Mouse (Mus musculus) ovary, postnatal 10 days (tissue): Measurements from ENCODE around the gene Mycbp2.

Experiments used
- DNase-seq: peaks from one replicate; pipeline ENCODE4 v3.0.0; 2022; ENCODE audit warnings: low spot score

Gene Mycbp2

DNA sequence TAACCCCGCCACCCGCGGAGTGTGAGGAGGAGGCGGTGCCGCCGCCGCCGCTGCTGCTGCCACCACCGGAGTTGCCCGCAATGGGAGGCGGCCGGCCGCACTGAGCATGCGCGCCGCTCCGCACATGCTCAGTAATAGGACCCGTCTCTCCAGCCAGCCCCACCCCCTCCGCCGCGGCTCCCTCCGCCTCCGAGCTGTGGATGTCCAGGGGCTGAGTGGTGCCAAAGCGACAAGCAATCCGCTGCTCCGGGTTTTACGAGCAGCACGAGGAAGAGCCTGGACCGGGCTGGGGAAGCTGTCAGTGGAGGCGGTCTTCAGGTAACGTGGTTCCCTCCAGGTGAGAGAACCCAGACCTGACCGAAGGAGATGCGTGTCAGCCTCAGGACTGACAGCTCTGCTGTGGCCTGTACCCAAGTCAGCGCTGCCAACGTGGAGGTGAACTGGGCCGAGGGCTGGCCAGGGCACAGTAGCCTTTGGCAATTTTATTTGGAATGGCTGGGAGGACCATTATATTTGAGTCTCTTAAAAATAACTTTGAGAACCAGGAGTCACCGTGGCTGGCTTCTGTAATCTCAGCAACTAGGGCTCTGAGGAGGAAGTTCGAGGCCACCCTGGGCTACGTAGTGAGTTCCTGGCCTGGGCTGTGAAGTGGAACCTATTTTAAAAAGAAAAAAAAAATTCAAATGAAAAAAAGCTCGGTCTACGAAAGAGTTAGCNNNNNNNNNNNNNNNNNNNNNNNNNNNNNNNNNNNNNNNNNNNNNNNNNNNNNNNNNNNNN lies at the start of gene Mycbp2:
Gene Mycbp2, minus strand, starts transcription at position 86 of the 777 bp plus-strand sequence.
- peak; percentile 97 for DNase-seq

DNA sequence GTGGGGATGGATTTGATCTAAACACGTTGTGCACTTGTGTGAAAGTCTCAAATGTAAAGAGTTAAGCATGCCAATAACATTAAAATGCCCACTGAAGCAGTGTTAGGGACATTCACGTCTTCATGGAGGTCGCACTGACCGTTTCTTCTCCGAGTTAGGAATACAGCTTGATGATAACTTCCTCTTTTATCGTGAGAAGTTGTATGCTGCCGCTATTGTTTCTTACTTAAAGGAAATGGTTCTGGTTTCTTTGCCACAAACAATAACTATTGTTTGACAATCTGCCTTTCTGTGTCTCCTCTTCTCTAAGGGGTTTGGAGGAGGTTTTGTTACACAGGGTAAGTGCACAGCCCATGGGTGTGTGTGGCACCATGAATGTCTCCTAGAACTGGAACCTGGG lies 45.8 kb upstream of the Mycbp2 start:
- no peak for DNase-seq

DNA sequence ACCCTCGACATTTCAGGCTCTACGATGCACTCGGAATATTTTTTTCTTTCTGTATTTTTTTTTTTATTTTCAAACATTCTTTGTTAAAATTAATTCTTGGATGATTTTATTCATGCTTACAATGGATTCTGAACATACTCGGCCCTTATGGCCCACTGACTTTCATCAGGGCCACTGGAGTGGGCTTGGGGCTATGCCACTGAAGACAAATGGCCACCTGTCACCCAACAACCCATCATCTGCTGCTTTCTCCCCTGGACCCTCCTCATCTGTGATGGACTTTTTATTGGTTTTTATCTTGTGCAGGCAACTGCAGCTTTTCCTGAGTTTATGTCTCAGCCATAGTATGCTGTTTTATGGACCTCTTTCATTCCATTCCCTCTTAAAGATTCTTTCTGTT lies 40.8 kb upstream of the Mycbp2 start:
- DNase-seq = no peak

DNA sequence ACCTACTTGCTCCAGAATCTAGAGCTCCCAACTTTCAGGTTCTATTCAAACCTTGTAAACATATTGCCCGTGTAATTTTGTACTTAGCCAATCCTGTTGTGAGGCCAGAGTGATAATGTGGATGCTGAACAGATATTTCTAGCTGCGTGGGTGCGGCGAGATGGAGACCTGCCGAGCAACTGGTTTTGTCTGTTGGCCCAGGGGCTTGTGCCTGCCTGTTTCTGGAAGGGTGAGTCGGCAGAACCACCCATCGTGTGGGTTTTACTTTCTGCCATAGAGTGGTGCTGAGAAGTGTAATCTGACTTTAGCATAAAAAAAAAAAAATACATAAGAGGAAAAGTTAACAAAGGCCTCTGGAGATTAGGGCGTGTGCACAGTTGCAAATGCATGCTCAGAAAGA lies 40.3 kb upstream of the Mycbp2 start:
- no peak for DNase-seq

DNA sequence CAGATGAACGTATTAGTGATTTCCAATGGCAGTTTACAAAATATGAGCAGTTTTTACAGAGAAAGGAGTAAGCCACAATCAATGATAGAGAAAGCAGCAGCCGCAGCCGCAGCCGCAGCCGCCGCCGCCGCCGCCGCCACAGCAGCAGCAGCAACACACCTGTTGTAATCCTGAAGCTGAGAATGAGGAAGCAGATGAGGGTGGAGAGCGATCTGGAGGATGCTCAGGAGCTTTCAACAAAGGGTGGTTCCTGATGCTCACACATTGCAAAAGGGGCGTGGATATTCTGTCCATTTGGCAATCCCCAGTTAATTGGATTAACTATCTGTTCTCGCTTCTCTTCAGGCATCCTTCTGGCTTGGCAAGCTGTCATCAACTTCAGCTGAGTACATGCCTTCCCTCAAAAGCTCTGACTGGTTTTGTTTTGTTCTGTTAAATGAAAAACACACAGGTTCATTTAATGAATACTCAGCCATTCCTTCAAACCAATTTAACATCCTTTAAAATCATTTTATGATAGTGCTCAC lies 38.5 kb upstream of the Mycbp2 start:
- DNase-seq = no peak

DNA sequence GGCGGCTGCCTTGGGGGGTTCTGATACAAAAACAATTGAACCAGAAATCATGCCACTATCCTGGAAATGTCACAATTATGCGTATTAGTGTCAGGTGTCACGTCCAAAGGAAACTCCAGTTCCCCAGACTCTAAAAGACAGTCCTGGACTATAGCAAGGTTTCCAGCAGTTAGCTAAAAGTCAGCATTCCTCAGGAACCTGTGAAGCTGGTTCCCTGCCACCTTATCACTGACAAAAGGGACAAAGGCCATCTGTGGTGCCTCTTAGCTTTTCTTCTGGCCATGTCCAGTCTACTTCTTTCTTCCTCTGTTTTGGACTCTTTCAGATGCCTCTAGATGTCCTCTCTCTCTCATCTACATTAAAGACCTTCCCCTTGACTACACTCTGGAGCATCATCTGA lies 32.1 kb upstream of the Mycbp2 start:
- no peak for DNase-seq

DNA sequence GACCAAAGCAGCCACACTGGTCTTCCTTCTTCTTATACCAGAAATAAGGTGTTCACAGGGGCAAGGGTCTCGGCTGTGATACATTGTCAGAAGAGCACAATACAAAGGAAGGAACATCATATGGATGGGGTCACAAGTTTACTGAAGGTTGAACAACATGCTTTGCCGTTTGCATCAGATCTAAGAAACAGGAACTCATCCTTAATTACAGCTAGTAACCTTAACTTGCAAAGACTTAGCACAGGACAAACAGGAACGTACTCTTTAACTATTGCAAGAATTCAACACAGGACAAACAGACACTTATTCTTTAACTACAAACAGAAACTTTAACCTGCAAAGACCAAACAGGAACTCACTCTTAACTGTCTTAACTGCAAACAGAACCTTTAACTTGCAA lies 30.2 kb upstream of the Mycbp2 start:
- DNase-seq = no peak

DNA sequence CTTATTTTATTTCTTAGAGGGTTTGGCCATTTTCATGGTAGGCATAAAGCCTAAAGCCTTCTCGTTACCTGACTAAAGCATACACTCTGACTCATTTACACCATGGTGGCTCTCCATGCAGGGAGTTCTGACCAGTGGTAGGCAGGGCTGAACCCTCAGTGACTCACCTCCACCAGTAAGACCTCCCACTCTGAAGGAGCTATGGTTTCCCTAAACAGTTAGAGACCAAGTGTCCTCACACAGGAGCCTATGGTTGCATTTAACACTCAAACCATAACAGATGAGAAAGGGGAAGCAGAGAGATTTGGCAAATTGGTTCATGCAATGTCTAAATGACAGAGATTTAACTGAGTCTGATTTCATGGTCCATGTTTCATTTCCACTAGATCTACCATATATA lies 28.9 kb upstream of the Mycbp2 start:
- no peak for DNase-seq

DNA sequence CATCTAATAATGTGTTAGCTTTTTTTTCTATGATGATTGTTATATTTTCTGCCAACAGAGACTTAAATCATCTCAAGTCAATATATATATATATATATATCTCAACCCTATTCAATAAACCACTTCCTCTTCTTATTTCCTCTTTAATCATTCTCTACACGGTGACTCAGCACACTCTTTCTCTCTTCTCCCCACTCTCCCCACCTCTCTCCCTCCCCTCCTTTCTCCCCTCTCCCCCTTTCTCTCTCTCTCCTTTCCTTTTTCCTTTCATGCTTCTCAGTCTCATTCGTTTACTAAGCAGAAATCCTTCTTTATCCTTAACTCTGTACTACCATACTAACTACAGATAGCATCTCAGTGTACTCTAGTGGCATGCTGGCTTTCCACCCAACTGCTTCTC lies 16.6 kb upstream of the Mycbp2 start:
- no peak for DNase-seq

DNA sequence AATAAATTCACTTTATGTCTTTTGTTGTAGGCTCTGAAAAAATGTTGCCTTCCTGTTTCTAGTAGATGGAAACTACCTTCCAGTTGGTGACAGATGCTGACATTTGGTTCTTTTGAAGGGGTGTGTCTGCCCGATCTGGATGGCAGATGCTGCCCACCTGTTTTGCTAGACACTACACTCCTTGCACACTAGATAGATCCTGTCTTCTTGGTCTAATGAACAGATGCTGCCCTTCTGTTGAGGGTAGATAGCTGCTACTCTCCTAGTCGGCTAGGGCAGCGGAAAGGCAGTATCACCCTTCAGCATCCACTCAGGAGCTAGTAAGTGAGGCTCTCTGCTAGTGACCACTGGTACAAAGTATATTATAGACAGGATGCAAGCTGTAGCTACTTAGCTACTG lies 9.5 kb upstream of the Mycbp2 start:
- no peak for DNase-seq

DNA sequence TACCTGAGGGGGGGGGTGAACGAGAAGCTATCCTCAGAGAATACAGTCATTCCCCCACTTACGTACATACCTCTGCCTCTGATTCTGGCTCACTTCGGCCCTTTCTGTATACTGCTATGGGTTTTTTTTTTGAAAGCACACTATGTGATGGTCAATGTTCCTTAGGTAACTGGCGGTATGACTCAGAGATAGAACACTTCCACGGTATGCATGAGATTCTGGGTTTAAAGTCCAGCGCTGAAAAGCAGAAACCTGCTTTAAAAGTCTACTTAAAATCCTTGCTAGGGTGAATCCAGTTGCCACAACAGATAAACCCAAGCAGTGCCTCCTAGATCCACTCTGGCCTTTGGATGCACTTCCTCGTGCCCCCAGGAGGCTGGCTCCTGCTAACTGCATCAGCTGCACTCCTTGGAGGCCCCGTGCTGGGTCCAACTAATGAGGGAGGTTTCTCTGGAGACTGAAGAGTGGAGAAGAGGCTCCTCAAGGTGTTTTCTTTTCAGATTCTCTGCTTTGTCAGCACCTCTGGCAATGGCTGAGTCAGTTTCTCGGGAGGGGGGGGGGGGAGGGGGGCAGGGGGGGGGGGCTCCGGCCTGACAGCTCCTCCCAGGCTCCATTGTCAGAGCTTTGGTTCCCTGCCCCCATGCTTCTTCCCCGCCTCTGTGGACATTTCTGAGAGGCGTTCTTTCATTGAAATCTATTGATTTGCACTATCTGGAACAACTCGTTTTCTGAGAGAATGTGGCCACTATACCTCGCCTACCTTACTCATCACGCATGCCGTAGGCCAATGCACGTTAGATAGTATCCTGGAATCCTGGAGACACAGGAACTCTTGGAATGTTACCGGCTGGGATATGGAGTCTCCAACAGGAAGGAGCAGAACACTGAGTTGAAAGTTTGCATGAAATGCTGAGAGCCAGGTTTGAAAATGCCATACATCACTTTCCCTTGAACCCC lies 8.1 kb upstream of the Mycbp2 start:
- DNase-seq = no peak

DNA sequence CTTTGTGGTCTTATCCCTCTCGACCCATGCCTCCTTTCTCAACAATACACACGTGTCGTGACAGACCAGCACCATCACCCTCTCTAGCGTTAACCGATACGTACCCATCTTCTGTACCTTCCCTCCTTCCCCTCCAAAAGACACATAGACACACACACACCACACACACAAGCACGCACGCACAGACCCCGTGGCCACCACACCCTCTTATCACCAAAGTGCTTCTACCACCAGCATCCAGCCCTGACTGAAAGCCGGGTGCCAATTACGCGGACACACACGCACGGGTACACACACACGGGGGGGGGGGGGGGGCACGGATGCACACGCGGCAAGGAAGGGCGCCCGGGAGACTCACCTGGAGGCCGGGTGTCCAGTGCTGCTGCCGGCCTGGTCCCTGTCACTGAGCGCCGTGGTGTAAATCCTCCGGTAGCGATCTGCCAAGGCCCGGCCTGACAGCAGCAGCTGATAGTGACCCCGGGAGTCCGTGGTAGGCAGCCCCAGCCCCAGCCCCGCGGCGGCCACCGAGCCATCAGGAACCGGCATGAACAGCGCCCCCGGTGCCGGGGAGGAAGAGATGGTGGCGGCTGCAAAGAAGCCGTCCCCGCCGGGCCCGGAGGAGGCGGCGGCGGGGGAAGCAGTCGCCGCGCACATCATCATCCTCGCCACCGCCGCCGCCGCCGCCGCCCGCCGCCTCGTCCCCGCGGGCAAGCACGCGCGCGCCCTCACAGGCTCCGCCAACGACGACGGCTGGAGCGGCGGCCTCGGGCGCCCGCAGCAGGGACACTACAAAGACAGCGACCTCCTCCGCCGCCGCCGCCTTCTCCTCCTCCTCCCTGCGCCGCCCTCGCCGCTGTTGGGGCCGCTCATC lies 521 bp downstream of the Mycbp2 start:
- DNase-seq = peak; percentile 33

DNA sequence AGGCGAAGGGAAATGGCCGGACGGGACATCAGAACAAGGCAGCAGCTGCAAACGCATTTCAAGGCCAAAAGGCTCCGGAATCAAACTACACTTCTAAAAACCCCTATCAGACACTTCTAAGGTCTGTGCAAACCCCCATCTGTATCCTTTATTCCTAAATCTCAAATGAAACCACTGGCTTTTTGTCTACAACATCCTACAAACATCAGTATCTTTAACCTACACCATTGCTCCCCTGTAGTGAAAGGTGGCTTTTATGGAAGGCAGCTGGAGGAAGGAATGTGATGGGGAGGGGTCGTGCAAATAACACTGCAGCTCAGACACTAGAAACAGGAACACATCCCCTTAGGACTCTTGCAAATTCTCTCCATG lies 1.1 kb downstream of the Mycbp2 start:
- DNase-seq = no peak

DNA sequence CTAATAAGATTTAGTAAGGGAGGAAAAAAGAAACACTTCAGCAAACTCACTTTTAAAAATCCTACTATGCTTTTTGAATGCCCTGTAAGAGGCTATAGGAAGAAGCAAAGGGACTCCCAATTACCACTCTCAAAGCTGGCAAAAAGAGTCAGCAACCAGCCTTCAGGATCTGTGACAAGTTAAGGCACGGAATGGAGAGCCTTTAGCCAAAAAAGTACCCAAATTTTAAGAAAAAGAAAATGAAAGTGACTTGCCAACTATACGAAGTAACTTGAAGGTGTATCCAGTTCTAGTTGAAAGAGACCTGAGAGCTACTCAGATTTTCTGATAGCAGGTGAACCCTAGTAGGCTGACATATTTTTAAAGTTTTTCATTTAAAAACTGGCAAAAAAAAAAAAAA lies 1.6 kb downstream of the Mycbp2 start:
- DNase-seq = no peak

DNA sequence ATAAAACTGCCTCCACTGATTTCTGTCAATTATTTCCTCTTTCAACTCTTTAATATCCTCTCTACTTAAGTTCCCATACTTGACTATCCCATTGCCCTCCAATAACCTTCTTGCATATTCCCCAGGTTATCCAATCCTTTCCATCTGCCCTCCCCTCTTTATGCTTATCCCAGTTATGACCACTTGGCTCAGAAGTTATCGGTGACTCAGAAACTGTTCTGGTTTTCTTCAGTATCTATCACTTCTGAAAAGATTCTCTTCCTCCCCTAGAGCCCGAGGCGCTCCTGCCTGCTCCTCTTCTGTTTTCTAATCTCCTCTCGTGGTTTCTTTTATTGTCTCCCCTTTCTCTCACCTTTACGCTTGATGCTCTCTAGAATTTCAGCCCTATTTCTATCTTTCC lies 2.8 kb downstream of the Mycbp2 start:
- no peak for DNase-seq

DNA sequence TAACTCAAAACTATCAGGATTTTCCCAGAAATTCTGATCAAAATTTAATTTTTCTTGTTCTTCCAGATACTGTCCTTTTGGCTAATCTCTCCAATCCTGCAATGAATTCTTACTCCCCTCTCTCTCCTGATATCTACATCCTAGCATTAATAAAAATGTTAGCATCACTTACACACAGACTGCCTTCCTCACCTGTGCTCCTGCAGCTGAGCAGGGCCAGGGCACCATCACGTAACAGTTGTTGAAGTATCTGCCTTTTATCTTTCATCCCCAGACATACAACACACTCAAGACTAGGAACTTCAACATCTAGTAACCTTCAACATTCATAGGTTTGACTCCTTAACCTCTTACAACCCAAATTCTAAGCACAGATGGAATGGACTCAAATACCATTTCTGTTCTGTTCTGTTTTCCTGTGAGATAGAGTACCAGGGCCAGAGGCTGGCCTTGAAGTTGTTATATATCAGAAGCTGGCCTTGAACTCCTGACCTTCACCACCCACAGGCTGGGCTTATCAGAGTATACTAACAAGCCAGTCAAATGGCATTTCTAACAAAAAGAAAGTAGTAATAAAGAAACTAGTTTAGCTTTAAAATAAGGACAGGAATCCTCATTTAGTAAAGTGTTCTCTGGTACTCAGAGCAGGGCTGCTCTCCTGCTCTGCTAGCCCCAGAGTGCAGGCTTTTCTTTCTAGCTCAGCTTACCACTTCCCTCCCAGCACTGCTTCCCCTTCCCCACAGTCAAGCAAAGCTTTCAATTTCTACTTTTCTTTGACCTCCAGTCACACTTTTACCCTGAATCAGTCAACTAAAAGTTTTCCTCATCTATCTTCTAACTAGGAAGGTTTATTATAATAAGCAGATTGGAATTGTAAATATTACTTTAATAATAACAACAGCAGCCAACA lies 5.0 kb downstream of the Mycbp2 start:
- no peak for DNase-seq

DNA sequence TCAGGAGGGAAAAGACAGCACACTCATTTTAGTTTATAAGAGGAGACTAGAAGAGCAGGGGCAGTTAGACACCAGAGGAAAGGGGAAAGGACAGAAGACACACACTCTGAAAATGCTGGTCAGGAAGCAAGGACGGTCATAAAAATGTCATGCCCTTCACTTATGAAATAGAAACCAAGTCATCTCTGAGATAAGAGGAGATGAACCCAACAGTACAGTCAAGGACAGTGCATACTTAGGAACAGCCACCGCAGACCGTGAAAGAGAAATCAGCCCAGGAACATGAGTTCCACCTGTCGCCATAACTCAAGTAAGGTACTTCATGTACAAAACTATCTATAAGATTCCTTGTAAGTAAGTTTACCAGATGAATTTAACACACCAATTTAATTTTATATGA lies 33.7 kb downstream of the Mycbp2 start:
- no peak for DNase-seq

DNA sequence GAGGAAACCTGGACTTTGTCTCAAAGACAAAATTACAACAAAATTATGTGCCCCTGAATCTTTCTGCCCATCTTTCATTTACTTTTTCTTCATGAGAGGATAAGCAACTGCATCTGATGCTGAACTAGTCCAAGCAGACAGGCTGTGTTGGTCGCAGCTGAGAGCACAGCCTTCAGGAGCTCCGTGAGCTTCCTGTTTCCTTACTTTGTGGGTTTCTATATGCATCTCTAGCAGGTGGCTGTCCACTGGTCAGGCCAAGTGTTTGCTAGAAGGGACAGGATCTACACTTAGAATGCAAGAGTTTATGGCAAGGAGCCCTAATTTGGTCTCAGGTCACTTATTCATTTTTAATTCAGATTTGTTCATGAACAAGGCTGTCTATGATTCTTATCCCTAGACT lies 50.4 kb downstream of the Mycbp2 start:
- no peak for DNase-seq

DNA sequence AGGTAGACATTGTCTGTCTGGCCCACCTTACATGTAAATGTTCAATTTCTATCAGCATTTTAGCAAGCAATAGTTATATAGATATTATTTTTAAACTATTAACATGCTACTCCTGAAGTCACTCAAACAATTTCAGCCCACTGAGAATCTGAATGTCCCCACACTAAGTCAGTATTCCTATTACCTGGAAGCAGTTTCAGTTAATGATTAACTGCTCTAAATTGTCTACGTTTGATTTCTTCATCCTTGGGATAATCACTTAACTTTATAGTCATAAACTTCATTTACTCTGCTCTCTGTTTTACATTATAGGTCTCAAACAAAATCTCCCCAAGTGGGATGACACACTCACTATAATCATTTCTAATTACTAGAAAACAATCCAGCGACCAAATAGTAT lies 60.0 kb downstream of the Mycbp2 start:
- no peak for DNase-seq

DNA sequence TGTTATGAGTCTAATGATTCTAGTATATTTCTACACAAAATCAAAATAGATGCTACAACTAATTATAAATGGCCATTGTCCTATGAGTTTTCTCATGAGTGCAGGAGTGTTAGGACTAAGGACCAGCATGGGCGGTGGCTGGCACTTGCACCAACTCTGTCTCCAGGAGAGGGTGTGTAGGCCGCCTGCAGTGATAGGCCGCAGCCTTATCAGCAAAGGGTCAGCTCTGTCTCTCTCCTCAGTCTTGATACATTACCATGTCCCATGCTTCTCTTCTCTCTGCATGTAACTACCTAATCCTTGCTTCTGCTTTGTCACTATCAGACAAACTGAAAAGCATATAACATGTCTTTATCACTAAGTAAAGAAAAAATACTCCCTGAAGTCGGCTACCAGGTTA lies 69.9 kb downstream of the Mycbp2 start:
- DNase-seq = no peak

DNA sequence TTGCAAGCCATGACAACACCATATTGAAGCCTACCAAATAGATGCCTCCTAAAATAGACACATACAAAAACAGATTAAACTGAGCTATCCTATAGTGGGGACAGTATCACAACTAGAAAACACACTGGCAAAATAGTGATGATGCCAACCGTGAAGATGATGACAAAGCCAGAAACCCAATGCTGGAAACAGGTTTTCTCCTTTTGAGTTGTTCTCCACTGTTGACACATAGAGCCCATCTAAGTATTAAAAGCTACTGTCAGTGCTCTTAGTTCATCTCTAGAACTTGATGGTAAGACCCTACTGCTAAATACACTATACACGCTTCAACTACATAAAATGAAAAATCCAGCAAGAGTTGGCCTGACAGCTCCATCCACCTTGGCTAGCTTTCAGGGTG lies 86.2 kb downstream of the Mycbp2 start:
- no peak for DNase-seq
